Mouse (Mus musculus) spleen, embryonic (tissue): ENCODE measurements at regions not wholly inside any gene's neighbourhood (a gene's known extent, or its start where the extent isn't known, plus 50 kb on each side); places are given as distances from the start of the nearest gene placed in this dataset.

ENCODE experiments used
- CTCF ChIA-PET: fragments of 350-600 bp; sonication (Branson Sonifier 250); formaldehyde crosslinking; loops from one replicate; lab custom pipeline; 2022; lab: Charles Lee

DNA sequence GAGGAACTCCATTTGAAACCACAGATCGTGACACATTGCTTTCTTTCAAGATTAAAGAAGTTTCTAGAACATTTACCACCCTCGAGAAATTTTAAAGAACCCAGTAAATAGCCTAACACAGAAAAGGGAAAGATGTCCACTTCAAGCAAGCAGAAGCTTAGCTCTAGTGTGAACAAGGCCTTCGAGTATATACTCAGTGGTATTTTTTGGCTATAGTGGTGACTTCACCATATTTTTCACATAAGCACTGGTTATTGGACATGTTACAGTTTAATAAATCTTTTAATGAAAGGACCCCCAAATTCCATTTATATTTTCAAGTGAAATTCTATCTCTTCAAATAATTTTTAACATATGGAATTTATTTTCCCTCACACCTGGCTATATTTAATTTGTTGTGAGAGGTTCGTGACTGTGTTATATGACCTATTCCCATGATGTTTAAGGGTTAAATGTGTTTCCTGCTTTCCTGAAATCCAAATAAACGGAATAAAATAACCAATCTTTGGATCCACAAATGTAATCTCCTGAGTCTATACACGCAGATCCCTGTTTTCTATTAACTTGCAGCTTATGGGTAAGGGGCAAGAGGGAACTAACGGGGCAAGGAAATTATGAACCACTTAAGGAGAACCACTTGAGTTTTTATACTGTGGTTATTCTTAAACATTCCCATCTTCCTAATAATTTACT lies 60.6 kb upstream of the Tas2r134 start:
- CTCF ChIA-PET: no interaction called here

DNA sequence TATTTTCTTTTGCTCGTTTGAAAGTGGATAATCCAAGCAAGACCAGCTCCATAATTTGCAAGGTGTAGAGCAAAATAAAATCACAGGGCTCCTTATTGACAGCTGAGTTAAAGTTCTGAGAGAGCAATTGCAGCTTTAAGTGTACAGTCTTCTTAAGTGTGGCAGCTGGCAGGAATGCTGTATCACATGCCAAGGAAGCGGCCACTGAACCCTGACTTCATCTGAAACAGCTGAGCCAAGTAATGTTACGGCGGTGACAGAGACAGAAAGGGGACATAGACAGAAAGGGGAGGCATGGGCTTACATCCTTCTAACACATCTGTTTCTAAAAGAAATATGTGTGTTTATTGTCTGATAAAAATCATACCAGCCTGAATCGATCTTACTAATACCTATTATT lies 63.4 kb upstream of the Tas2r134 start:
- CTCF ChIA-PET: no interaction called here

DNA sequence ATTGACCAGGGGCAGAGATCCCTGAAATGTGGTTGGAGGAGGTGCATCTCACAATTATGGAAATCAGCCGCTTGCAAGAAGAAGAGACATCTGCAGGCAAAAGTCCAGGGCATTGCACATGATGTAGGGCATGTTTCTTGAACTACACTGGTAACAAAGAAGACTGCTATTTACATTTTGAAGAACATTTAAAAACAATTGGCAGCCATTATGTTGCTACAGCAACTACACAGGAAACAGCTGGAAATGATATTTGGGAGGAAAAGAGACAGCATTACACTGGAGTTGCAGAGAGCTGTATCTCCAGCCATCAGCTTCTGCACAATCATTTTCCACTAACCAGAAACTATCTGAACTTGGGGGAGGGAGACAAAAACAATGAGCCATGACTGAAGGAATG lies 64.1 kb upstream of the Tas2r134 start:
- CTCF ChIA-PET: no interaction called here

DNA sequence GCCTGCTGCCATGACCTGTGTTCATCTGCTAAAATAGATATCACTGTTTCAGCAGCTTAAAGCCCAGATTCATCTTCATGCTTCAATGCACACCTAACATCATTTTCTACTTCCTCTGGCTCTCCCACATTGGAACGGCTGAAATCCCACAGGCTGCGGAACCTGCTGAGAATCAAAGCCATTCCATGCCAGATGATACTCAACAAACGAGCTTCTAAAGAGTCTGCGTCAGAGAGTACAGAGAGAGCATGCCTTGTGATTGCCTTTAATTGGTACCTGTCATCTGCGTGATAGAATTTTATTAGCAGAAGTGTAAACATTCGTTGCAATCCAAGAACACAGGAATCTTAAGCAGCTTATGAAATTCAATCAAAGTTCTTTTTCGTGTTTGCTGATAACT lies 76.4 kb upstream of the Tas2r134 start:
- CTCF ChIA-PET: no interaction called here

DNA sequence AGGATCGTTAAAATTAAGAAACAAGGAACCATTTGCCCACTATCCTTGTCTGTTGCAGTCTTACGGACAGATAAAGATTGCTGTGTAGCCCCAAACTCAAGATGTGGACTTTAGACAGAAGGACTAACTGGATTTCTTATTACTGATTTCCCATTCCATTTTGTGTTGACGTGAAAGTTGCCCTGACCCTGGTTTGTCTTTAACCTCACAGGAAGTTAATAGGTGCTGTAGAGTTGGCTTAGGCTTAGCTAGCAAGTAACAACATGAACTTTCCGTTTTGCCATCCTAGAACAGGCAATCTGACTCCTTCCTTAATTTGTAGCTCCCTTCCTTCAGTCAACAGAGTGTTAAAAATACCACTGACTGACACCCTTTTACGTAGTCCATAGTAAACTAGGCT lies 78.2 kb upstream of the Tas2r134 start:
- CTCF ChIA-PET: no interaction called here

GRCm38 (mm10) chr2:51546181-51546580 lies 81.1 kb upstream of the Tas2r134 start:
- CTCF ChIA-PET: no interaction called here

DNA sequence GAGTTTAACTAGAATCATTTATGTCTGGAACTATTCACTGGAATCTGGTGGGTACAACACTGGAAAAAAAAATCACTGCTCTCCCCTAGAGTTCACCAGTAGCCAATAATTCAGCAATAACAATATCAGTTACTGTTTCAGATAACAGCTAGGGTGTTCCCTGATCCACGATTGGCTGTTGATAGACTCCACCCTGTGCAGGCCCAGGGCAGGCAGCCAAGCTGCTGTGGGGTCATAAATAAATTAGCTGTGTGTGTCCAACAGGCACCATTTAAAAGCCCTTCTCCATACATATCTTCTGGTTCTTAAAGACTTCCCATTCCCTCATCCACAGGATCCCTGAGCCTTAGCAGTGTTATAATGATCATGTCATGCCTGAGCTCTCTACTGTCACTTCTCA lies 83.4 kb upstream of the Tas2r134 start:
- CTCF ChIA-PET: no interaction called here

DNA sequence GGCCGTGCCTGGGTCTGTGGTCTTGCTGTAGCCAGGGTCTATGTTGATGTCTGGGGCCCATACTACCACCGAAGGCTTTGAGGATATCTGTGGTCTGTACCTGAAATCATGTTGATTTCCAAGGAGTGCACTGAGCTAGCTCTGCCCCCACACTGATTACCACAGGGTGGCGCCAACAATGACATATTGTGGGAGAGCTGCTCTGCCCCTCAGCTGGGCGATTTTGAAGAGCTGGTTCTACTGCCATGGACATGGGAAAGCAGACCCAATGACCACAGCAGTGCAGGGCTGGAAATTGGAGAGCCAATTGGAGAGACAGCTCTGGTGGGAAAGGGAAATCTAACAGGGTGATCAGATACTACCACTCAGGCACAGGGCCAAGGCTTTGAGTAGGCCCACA lies 85.0 kb upstream of the Tas2r134 start:
- CTCF ChIA-PET: no interaction called here

- CTCF ChIA-PET: interaction anchor here (0.6 kb wide), 1 partner anchor 227 kb away, joined by 3 read pairs; no protein-coding TSS in a partner anchor
Observed at GRCm38 (mm10) chr2:51532709-51533414, 94.4 kb upstream of the Tas2r134 start.

DNA sequence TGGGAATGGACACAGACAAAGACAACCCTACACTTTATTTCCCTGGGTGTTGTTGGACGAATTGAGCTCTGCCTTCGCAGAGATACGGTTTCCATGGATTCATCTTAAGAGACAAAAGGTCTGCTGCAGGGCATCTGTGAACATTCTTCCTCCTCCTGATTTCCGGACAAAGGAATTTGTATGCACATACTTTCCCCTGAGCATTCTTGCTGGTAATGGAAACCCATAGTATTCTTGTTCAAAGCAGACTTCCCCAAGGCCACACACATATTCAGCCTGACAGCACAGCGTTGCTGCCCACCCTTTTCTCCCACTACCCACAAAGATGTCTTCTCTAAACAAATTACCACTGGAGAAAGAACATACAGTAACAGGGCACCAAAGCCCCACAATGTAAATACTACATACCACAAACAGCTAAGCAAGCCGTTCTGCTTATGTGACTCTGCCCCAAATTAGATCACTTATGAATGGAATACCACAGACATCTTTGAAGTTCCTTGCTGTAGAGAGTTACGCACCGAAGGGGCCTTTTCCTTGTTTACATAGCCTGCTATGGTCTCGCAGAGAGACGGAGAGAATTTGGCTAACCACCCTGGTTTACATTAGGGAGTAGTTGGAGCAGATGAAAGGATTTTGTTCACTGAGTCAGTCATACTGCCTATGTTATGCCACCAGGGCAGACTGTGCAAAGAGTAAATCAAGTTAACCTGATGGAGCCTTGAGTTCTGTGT lies 96.0 kb upstream of the Tas2r134 start:
- CTCF ChIA-PET: no interaction called here

DNA sequence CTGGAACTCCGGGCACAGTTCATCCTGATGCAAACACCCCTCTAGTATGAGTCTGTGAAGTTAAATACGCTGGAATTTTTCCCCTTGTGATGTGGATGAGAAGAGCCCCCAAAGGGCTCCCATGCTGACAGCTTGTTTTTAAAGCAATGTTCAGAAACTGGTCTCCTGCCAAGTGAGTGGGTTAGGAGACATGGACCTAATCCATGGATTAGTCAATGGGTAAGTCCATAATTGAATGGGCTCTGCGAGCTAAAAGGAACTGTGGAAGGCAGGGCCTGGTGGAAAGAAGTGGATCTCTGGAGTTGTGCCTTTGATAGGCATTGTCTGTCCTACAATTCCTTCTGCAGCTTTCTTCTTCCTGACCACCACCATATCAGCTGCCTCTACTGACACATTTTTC lies 104.5 kb upstream of the Tas2r134 start:
- CTCF ChIA-PET: no interaction called here

- CTCF ChIA-PET: no interaction called here
Observed at GRCm38 (mm10) chr2:51509220-51510011, 117.9 kb upstream of the Tas2r134 start.

DNA sequence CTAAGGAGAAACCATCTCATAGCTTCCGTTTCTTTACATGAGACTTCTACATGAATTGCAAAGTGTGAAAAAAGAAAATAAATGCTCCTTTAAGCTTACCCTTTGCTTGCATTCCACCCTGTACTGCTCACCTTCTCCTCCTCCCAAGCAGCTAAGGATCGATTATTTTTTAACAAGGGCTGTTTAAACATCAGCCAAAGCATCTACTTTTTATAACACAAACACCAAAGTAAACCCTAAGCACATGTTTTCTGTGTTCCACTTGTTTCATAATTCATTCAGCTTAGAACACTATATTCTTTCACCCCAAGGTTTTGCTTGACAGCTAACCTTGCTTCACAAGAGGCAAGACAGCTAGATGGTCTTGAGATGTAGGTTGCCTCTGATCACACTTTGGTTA lies 129.4 kb upstream of the Tas2r134 start:
- CTCF ChIA-PET: no interaction called here

DNA sequence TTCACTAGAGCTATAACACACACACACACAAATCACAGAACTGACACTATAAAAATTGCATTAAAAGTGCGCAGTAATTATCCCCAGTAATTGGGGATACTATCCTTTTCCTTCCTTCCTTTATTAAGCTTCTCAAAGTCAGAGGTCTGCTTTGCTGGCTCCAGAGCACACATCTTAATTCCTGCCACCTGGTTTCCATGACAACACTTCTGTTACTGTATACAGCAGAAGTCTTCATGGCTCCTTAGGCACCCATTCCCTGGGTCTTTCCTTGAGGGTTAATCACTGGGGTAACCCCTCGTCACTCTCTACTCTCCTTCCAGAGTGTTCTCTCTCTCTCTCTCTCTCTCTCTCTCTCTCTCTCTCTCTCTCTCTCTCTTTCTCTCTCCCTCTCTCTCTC lies 153.6 kb upstream of the Tas2r134 start:
- CTCF ChIA-PET: no interaction called here

DNA sequence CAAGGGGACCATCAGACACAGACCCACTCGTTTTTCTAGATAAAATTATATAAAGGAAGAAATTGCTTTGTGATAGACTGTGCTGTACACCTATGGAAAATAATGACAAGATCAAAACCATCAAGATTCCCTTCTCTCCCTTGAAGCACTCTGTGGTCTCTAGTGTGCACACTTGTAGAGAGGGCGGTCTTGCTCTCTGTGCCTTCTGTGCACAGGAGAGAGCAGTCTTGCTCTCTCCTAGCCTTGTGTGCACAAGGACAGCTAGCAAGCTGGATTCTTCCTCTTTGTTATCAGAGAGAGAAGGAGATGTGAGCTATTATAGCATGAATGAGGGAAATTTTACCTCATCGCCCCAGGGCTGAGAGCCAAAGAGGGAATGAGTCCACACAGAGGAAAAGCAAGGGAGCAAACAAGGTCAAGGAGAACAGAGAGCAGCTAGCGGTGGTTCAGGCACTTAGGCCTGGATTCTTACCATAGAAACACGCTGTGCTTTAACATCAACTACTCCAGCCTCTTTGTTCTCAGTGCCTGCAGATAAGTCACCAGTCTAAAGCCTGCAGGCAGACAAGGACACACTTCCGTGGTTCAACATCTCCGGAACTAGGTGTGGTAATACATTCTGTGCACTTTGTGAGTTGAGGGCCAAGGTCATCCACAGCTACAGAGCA lies 160.2 kb upstream of the Tas2r134 start:
- CTCF ChIA-PET: no interaction called here

DNA sequence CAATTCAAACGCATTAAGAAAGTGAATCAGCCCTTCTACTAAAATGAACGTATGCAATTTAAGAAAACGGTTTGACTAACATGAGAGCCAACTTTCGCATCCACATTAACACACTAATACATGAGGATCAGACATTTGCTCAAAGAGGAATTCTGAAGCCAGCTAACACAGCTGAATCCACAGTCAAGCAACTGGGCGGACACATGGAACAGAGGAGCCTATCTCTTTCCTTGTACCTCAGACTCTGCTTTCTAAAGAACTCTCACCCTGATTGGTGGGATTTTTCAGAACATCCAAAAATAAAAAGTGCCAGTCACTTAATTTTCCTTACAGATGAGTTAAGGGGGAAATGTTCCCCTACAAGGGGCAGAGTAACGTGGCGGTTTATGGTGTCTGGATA lies 161.3 kb upstream of the Tas2r134 start:
- CTCF ChIA-PET: no interaction called here

DNA sequence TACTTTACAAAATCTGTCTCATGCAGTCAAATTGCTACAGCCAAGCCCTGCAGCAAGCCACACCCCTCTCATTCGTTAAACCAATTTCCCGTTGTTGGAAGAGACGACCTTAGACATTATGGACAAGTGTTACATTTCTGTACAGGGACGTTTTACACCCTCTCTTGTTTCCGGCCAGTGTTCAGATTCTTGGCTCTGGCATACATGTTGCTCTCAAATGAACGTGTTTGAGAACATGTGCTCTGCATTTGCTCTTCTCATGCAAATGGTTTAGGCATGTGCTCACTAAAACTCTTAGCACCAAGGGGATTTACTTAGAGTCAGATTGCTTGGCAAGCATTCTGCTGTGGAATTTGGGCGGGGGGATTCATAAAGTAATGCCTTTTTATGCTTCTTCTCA lies 161.7 kb upstream of the Tas2r134 start:
- CTCF ChIA-PET: no interaction called here

DNA sequence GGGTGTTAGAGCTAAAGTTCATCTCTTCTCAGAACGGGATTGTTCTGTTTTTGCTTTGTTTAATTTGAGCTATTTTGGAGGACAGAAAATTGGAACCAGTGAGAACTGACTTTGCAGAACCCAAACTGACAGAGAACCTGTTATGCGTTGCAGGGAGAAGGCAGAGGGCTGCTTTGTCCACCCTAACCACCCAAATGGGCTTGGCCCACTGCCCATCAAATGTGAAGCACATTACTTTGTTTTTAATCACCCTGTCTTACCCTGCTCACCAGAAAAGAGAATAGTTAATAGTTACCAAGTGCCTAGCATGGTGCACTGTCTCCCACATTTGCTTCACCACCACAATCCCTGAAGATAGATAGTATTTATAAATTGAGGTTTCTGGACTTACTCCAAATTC lies 163.0 kb upstream of the Tas2r134 start:
- CTCF ChIA-PET: no interaction called here

- CTCF ChIA-PET: no interaction called here
Observed at GRCm38 (mm10) chr2:51460896-51461295, 166.4 kb upstream of the Tas2r134 start.

DNA sequence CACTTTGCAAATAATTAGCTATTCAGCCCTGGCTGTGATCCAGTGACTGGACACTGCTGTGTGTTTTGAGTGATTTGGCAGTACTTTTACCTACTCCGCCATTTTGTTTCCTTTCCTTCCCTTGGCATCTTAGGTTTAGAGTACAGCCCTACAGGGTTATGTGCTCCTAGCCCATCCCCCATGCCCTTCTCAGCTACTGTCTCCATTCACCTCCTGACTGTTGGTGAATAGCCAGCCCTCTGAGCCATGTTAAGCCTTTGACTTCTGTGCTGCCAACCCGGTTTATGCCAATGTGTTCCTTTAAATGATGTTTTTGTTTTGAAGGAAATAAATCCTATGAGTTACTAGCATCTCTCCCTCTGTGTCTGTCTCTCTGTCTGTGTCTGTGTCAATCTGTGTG lies 167.8 kb upstream of the Tas2r134 start:
- CTCF ChIA-PET: no interaction called here

- CTCF ChIA-PET: no interaction called here
Observed at GRCm38 (mm10) chr2:51457717-51458116, 169.6 kb upstream of the Tas2r134 start.
